Mouse (Mus musculus) forebrain, embryonic 16.5 days (tissue): ENCODE measurements around the gene Pgbd5. TPM values are rescaled to one million over a fixed set of nuclear protein-coding genes. Genes with fewer than 3 reads are reported as not detected.

Source experiments
- ATAC-seq: fragments of 200-750 bp; cut with Nextera tagmentation; 2 replicates; pipeline ENCODE4 v1.8.0; 2017; ENCODE audit warnings: mild to moderate bottlenecking, moderate library complexity
- H3K27ac ChIP-seq: fragments of 300-500 bp; sonication (generic); 2 replicates; pipeline ENCODE4 v1.5.1; 2014; ENCODE audit warnings: low read length, control low read depth
- H3K27me3 ChIP-seq: fragments of 300-500 bp; sonication (generic); replicated peaks from 2 replicates; pipeline ENCODE4 v1.6.1; 2014; ENCODE audit warnings: low read length; ENCODE audit not compliant: control insufficient read depth, insufficient read depth
- H3K36me3 ChIP-seq: fragments of 300-500 bp; sonication (generic); 2 replicates; pipeline ENCODE4 v1.6.1; 2014; ENCODE audit not compliant: control insufficient read depth, insufficient read depth
- H3K4me1 ChIP-seq: fragments of 300-500 bp; sonication (generic); replicated peaks from 2 replicates; pipeline ENCODE4 v1.6.1; 2014; ENCODE audit warnings: low read length; ENCODE audit not compliant: control insufficient read depth, insufficient read depth
- H3K4me2 ChIP-seq: fragments of 300-500 bp; sonication (generic); 2 replicates; pipeline ENCODE4 v1.6.1; 2014; ENCODE audit warnings: mild to moderate bottlenecking, low read length, control low read depth
- H3K4me3 ChIP-seq: fragments of 300-500 bp; sonication (generic); replicated peaks from 2 replicates; pipeline ENCODE4 v1.5.1; 2014; ENCODE audit warnings: mild to moderate bottlenecking, low read length, control low read depth
- H3K9ac ChIP-seq: fragments of 300-500 bp; sonication (generic); replicated peaks from 2 replicates; pipeline ENCODE4 v1.6.1; 2014; ENCODE audit warnings: low read depth, low read length, control low read depth
- H3K9me3 ChIP-seq: fragments of 300-500 bp; sonication (generic); 2 replicates; pipeline ENCODE4 v1.6.1; 2016; ENCODE audit warnings: low read length; ENCODE audit not compliant: control insufficient read depth
- WGBS: fragments of 180-500 bp; shearing (Covaris S2); extraction: QIAGEN DNeasy Blood & Tissue Kit; methylation state at CpG from one replicate; pipeline ENCODE4 v1.1.7; 2014; 5-methylcytosine and 5-hydroxymethylcytosine counted together
- polyA plus RNA-seq: library from polyadenylated mRNA; unstranded; fragments of >200 nt; fragmentation: Nextera tagmentation; extraction: Ambion mirVana; gene quantifications from 2 replicates; pipeline ENCODE4 v1.2.1, GENCODE M21; 2015

The Pgbd5 gene
- polyA plus RNA-seq, 1 experiment from 2014 or later, result 10.7 TPM

GRCm38 (mm10) chr8:124416646-124417045 is 22.8 kb downstream of the Pgbd5 start:
- Histone ChIP-seq H3K36me3 (no peaks in the 10 kb centered on the region), H3K4me2 (no peak overlapping the region), H3K27me3 (no peaks in the 10 kb centered on the region), H3K27ac (no peak overlapping the region), H3K4me1 (no peaks in the 10 kb centered on the region), H3K4me3 (no peak overlapping the region), H3K9me3 (no peaks in the 10 kb centered on the region), H3K9ac (no peak overlapping the region)
- no peak for ATAC-seq
- 71% methylated on average over 7 of the region's 7 CpGs for WGBS

GRCm38 (mm10) chr8:124415789-124416188 is 23.7 kb downstream of the Pgbd5 start:
- no peak overlapping the region for H3K4me2 ChIP-seq
- H3K36me3 ChIP-seq, result no peaks in the 10 kb centered on the region
- no peak for ATAC-seq
- no peak overlapping the region for H3K27ac ChIP-seq
- H3K9me3 ChIP-seq, result no peaks in the 10 kb centered on the region
- no peak overlapping the region for H3K4me3 ChIP-seq
- no peaks in the 10 kb centered on the region for H3K27me3 ChIP-seq
- H3K9ac ChIP-seq, result no peak overlapping the region
- WGBS, result 92% methylated on average over 3 of the region's 3 CpGs
- H3K4me1 ChIP-seq, result no peaks in the 10 kb centered on the region

GRCm38 (mm10) chr8:124415002-124415401 is 24.5 kb downstream of the Pgbd5 start:
- H3K4me1 ChIP-seq, result no peaks in the 10 kb centered on the region
- no peaks in the 10 kb centered on the region for H3K27me3 ChIP-seq
- no peak overlapping the region for H3K4me2 ChIP-seq
- no peak overlapping the region for H3K4me3 ChIP-seq
- H3K9me3 ChIP-seq, result no peaks in the 10 kb centered on the region
- H3K36me3 ChIP-seq, result no peaks in the 10 kb centered on the region
- ATAC-seq, result no peak
- WGBS, result 89% methylated on average over 8 of the region's 8 CpGs
- no peak overlapping the region for H3K27ac ChIP-seq
- H3K9ac ChIP-seq, result no peak overlapping the region

DNA sequence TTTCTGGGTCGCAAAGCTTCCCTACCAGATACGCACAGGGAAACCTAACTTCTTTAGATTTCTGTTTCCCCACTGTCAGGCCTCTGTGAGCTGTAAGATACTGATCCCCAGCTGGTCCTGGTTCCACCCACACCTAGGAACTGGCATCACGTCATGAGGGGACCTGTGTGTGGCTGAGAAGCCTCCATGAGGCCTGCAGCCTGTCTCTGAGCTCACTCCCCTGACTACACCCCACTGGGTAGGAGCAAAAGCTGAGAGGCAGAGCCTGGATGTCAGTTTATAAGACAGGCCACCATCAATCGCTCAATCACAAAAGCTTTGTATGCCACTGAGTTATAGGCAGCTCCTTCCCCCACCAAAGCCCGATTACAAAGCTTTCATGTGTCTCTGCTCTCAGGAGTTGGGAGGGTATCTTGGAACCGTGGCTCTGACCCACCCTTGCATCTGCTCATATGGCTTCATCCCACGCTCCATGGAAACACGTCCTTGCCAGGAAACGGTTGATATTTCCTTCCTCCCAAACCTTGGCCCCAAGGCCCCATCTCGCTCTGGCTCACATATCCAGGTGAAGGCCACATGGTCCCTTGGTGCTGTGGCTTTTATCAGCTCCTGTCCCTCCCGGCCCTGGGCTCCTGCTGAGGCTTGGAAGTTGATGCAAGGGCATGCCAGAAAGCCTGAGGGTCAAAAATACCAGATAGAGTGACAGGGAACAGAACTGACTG is 26.1 kb downstream of the Pgbd5 start:
- no peaks in the 10 kb centered on the region for H3K4me1 ChIP-seq
- no peak overlapping the region for H3K4me3 ChIP-seq
- ATAC-seq, result no peak
- H3K9me3 ChIP-seq, result no peaks in the 10 kb centered on the region
- H3K9ac ChIP-seq, result no peak overlapping the region
- 79% methylated on average over 11 of the region's 11 CpGs for WGBS
- no peak overlapping the region for H3K27ac ChIP-seq
- no peaks in the 10 kb centered on the region for H3K27me3 ChIP-seq
- no peak overlapping the region for H3K4me2 ChIP-seq
- no peaks in the 10 kb centered on the region for H3K36me3 ChIP-seq

DNA sequence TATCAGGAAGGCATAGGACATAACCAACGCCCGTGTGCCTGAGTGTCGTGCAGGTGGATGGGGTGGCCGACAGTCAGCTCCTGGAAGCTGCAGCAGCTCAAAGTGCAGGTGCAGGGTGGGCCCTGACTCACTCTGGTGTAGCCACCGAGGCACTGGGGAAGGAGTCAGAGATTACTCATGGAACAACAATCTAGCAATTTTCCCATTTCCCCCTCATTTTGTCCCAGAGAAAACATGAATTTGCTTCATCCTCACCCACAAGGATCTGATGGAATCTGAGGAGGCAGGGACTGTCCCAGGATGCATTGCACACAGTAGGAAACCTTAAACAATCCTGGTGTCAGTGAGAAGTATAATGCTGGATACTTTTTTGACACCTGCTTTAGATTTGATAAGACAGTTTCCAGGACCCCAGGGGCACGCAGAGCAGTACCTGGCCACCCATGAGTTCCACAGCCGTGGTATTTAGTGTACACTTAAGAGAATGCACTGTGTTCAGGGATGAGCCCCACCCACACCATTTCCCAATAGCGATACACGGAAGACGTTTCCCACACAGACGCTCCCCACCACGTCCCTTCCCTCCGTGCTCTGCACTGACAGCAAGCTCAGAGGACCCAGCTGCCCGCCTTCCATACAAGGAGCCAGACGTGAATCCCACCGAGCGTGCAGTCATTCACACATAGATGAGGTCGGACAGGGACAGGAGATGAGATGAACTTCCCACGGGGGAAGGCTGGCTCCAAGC is 26.8 kb downstream of the Pgbd5 start:
- Histone ChIP-seq H3K9me3 (no peaks in the 10 kb centered on the region), H3K27ac (no peak overlapping the region), H3K9ac (no peak overlapping the region), H3K4me2 (no peak overlapping the region), H3K27me3 (no peaks in the 10 kb centered on the region), H3K4me3 (no peak overlapping the region), H3K4me1 (no peaks in the 10 kb centered on the region), H3K36me3 (no peaks in the 10 kb centered on the region)
- WGBS, result 87% methylated on average over 19 of the region's 19 CpGs
- no peak for ATAC-seq

GRCm38 (mm10) chr8:124404471-124405260 is 34.8 kb downstream of the Pgbd5 start:
- Histone ChIP-seq H3K9me3 (no peaks in the 10 kb centered on the region), H3K4me3 (no peak overlapping the region), H3K4me1 (peaks cover 3% of the 10 kb centered on the region; the same call in 1 of the 2 replicates), H3K9ac (no peak overlapping the region), H3K27ac (no peak overlapping the region), H3K27me3 (no peaks in the 10 kb centered on the region), H3K36me3 (no peaks in the 10 kb centered on the region), H3K4me2 (no peak overlapping the region)
- WGBS, result 57% methylated on average over 11 of the region's 12 CpGs
- peak; percentile 36; the same call in 1 of the 2 replicates for ATAC-seq

GRCm38 (mm10) chr8:124403876-124404275 is 35.6 kb downstream of the Pgbd5 start:
- ATAC-seq, result no peak
- Histone ChIP-seq H3K9ac (no peak overlapping the region), H3K36me3 (no peaks in the 10 kb centered on the region), H3K9me3 (no peaks in the 10 kb centered on the region), H3K4me3 (no peak overlapping the region), H3K27ac (no peak overlapping the region), H3K4me2 (no peak overlapping the region), H3K27me3 (no peaks in the 10 kb centered on the region), H3K4me1 (peaks cover 3% of the 10 kb centered on the region; the same call in 1 of the 2 replicates)
- WGBS, result 28% methylated on average over 3 of the region's 3 CpGs

DNA sequence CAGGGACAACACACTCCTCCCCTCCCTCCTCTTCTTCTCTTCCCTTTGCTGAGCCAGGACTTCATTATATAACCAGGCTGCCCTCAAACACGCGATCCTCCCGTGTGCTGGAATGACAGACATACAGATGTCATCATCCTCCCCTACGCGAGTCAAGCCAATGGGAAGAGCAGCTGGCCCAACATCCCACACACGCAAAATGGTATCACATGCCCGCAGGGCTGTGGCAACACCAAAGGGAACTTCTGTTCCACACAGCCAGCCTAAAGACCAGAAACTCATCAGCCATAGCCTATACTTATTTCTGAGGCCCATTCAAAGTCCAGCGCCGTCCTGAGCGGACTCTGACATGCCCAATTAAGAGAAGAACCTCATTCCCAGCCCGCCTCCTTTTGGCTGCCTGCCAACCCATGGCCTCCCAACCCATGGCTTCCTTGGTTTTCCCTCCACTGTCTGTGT is 40.0 kb downstream of the Pgbd5 start:
- Histone ChIP-seq H3K36me3 (no peaks in the 10 kb centered on the region), H3K9me3 (no peaks in the 10 kb centered on the region), H3K4me2 (no peak overlapping the region), H3K4me1 (peaks cover 4% of the 10 kb centered on the region), H3K4me3 (no peak overlapping the region), H3K27ac (no peak overlapping the region), H3K27me3 (no peaks in the 10 kb centered on the region), H3K9ac (no peak overlapping the region)
- 57% methylated on average over 11 of the region's 11 CpGs for WGBS
- no peak for ATAC-seq

DNA sequence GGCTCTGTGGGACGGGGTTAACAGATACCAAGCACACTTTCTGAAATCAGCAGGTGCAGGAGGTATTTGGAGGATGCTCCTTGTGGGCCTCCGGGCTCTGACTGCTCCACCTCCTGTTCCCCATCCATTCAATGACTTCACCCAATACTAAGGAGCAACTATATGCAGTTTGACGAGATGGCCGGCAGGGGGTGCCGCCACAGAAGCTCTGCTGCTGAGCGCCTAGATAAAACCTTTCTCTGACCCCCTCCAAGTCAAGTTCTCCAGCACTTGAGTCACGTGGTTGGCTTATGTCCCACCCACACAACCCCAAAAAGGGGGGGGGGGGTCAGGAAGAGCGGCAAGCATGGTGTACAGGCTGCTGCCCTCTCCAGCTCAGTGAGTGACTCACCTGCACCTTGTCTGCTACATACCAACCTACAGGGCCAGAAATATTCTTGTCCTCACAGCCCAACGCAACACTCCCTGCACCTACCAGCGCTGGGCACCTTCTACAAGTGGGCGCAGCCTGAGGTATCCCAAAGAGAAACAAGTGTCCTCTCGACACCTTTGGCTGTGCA is 40.5 kb downstream of the Pgbd5 start:
- H3K36me3 ChIP-seq, result no peaks in the 10 kb centered on the region
- no peak overlapping the region for H3K4me2 ChIP-seq
- H3K9ac ChIP-seq, result no peak overlapping the region
- ATAC-seq, result no peak; the same call in 1 of the 2 replicates
- H3K9me3 ChIP-seq, result no peaks in the 10 kb centered on the region
- H3K27ac ChIP-seq, result no peak overlapping the region
- H3K4me3 ChIP-seq, result no peak overlapping the region
- H3K27me3 ChIP-seq, result no peaks in the 10 kb centered on the region
- H3K4me1 ChIP-seq, result peaks cover 4% of the 10 kb centered on the region
- WGBS, result 32% methylated on average over 12 of the region's 12 CpGs
